24 mouse cellular contexts compared by ENCODE assay signal in genomic region chr10:108110891-108111290, GRCm38 (mm10). TPM values are rescaled to one million over a fixed set of nuclear protein-coding genes. Genes with fewer than 3 reads are reported as not detected.
DNase-seq lines count a peak whose midpoint lies in the region; ATAC-seq lines count a peak whose summit lies in the region.
"Had no signal": no experiment of that assay in that cellular context is flagged by ENCODE, and none has a peak within 500 bp of the region (broad histone marks: within the 10 kb centered on the region; RNA-seq: fewer than 3 reads in every experiment).

No protein-coding gene starts in this region.

- no peak for ATAC-seq in megakaryocyte progenitor cell, adult 5-6 weeks (replicated peaks; ENCODE audit: poor library complexity)
- ATAC-seq: forebrain, embryonic 15.5 days; liver, embryonic 12.5 days had no signal

- intact Hi-C loops in left cerebral cortex, postnatal 10 days (cut with DNase I) = no loop called here

- peak; percentile 18 to 55 for DNase-seq in frontal cortex, adult 2 months (ENCODE audit: extremely low spot score in 1 of 2, low spot score in 1 of 2)
- DNase-seq in frontal cortex, postnatal 10 days (ENCODE audit: low spot score in 2 of 2) = no peak
- peak; percentile 17 to 43 for DNase-seq in left cerebral cortex, adult 9 months (ENCODE audit: low spot score in 2 of 2)
- DNase-seq in left cerebral cortex, postnatal 10 days (ENCODE audit: extremely low spot score in 1 of 2, low spot score in 2 of 2) = no peak
- peak; percentile 14 for DNase-seq in testis, postnatal 14 days (ENCODE audit: low spot score)
- no peak for DNase-seq in testis, postnatal 10 days (ENCODE audit: low spot score)
- DNase-seq: adrenal gland, adult 8-10 months; cerebellum, adult 11 months; cerebellum, adult 9-10 months; embryo, embryonic 11 days; gastrocnemius, postnatal 25 days; heart, adult 11 months; heart, postnatal 4 days; kidney, adult 18-20 months; kidney, postnatal 25 days; liver, postnatal 0 days; lung, postnatal 4 days; midbrain, embryonic 14.5 days; retina, postnatal 1 day; thymus, adult 18-20 months; thymus, postnatal 25 days had no signal

RNA-seq across cellular contexts. Expression of gene Ppp1r12a, which starts 51.1 kb away (rescaled TPM):
- polyA plus RNA-seq in frontal cortex, adult 2 months (2012; rRNA removed) = 89.7 and 96.4 TPM in 2 replicates
- 100 to 1,000 TPM; 103 to 109 TPM for total RNA-seq in left cerebral cortex, postnatal 10 days (2021)
- 101 and 106 TPM in 2 replicates for total RNA-seq in megakaryocyte progenitor cell, adult 5-6 weeks (2015)
- 137 and 172 TPM in 2 replicates for total RNA-seq in megakaryocyte progenitor cell, adult 5-6 weeks (2017)

Comparison
In these comparisons a context has a peak if more than half of its experiments do, and no peak if none do; other contexts are left out.
1. DNase-seq: peak in frontal cortex, adult 2 months (2 of 2), left cerebral cortex, adult 9 months (2 of 2) and testis, postnatal 14 days (single experiment); none in frontal cortex, postnatal 10 days (0 of 2), left cerebral cortex, postnatal 10 days (0 of 2) and testis, postnatal 10 days (single experiment).